9 mouse cellular contexts compared by ENCODE assay signal in genomic region chr1:52388118-52388517, GRCm38 (mm10).
DNase-seq lines count a peak whose midpoint lies in the region.
"Had no signal": no experiment of that assay in that cellular context is flagged by ENCODE, and none has a peak within 500 bp of the region (broad histone marks: within the 10 kb centered on the region; RNA-seq: fewer than 3 reads in every experiment).

No protein-coding gene starts in this region.

- peak; percentile 46 to 65 for DNase-seq in kidney, postnatal 4 days
- no peak for DNase-seq in kidney, adult 18-20 months
- DNase-seq in brain, adult 2 months (ENCODE audit: low read depth, low spot score): peak; percentile 84
- peak; percentile 56 for DNase-seq in layer of hippocampus, adult 9-11 months
- peak; percentile 48 to 78 for DNase-seq in right cerebral cortex, postnatal 10 days (ENCODE audit: low spot score in 2 of 2)
- DNase-seq in heart, postnatal 4 days: no peak
- no peak for DNase-seq in heart, adult 9 months (ENCODE audit: low spot score in 2 of 2)
- no peak for DNase-seq in cerebellum, postnatal 10 days
- DNase-seq: cerebellum, postnatal 36 days had no signal

Comparison
In these comparisons a context has a peak if more than half of its experiments do, and no peak if none do; other contexts are left out.
1. DNase-seq: peak in kidney, postnatal 4 days (2 of 2), brain, adult 2 months (single experiment), layer of hippocampus, adult 9-11 months (single experiment) and right cerebral cortex, postnatal 10 days (2 of 2); none in kidney, adult 18-20 months (single experiment), heart, postnatal 4 days (single experiment), heart, adult 9 months (0 of 2) and cerebellum, postnatal 10 days (0 of 2).